ENCODE assay signal across 10 mouse cellular contexts in the genomic region with DNA sequence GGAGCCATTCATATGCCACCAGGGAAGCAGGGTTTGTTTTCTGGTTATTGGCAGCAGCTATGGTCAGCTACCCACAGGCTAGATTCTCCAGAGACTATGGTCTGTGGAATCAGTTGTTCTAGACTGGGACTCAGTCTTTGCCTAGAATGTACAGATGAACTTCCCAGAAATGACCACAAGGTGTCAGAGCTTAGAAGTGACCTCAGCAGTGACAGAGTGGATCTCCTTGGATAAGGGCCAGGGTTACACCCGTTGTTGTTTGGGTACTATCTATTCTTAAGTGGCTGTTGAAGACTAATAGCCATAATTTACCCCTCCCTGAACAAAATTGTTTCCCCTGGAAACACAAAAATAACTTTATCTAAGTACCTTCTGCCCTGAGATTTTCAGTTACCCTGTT. TPM values are rescaled to one million over a fixed set of nuclear protein-coding genes. Genes with fewer than 3 reads are reported as not detected.
DNase-seq lines count a peak whose midpoint lies in the region; ATAC-seq and TF ChIP-seq lines count a peak whose summit lies in the region.
"Had no signal": no experiment of that assay in that cellular context is flagged by ENCODE, and none has a peak within 500 bp of the region (broad histone marks: within the 10 kb centered on the region; RNA-seq: fewer than 3 reads in every experiment).

No protein-coding gene starts in this region.

- TF ChIP-seq EP300 in liver, postnatal 0 days (IDR thresholded peaks at IDR 0.05; ENCODE audit: low read depth) = no peak

- no peak overlapping the region for H3K4me2 ChIP-seq in forebrain, postnatal 0 days (ENCODE audit: low read depth)
- no peak overlapping the region for H3K4me2 ChIP-seq in forebrain, embryonic 12.5 days
- H3K4me2 ChIP-seq in liver, postnatal 0 days (ENCODE audit: low read depth, low read length) = no peak overlapping the region
- no peak overlapping the region for H3K4me2 ChIP-seq in liver, embryonic 12.5 days
- H3K4me2 ChIP-seq: embryonic facial prominence, embryonic 15.5 days; limb, embryonic 12.5 days had no signal

- no peaks in the 10 kb centered on the region for H3K9me3 ChIP-seq in forebrain, postnatal 0 days (ENCODE audit: low read length)
- H3K9me3 ChIP-seq in forebrain, embryonic 12.5 days = no peaks in the 10 kb centered on the region
- no peaks in the 10 kb centered on the region for H3K9me3 ChIP-seq in liver, postnatal 0 days (ENCODE audit: low read length)
- H3K9me3 ChIP-seq in liver, embryonic 12.5 days (replicated peaks) = no peaks in the 10 kb centered on the region
- H3K9me3 ChIP-seq: embryonic facial prominence, embryonic 15.5 days; limb, embryonic 12.5 days had no signal

- peak; percentile 32 for DNase-seq in forebrain, postnatal 0 days
- no peak for DNase-seq in liver, postnatal 0 days
- peak; percentile 57 for DNase-seq in embryo, embryonic 10.5 days (ENCODE audit: low spot score)
- DNase-seq in retina, postnatal 1 day = peak; percentile 81
- no peak for DNase-seq in layer of hippocampus, postnatal 10 days (ENCODE audit: low spot score in 2 of 2)
- no peak for DNase-seq in thymus, postnatal 4 days

- WGBS in forebrain, postnatal 0 days = 3% methylated on average over 1 of the region's 1 CpGs
- WGBS in forebrain, embryonic 12.5 days = 19% methylated on average over 1 of the region's 1 CpGs
- 5% methylated on average over 1 of the region's 1 CpGs for WGBS in liver, postnatal 0 days (ENCODE audit: insufficient replicate concordance)
- 16% methylated on average over 1 of the region's 1 CpGs for WGBS in liver, embryonic 12.5 days (ENCODE audit: insufficient replicate concordance)

- no peaks in the 10 kb centered on the region for H3K27me3 ChIP-seq in forebrain, postnatal 0 days (ENCODE audit: insufficient read depth, low read length)
- no peaks in the 10 kb centered on the region for H3K27me3 ChIP-seq in forebrain, embryonic 12.5 days
- H3K27me3 ChIP-seq in liver, postnatal 0 days (ENCODE audit: insufficient read depth, low read length) = no peaks in the 10 kb centered on the region
- H3K27me3 ChIP-seq in liver, embryonic 12.5 days (replicated peaks) = no peaks in the 10 kb centered on the region
- H3K27me3 ChIP-seq: embryonic facial prominence, embryonic 15.5 days had no signal

- H3K27ac ChIP-seq in forebrain, postnatal 0 days (ENCODE audit: low read depth, low read length) = no peak overlapping the region
- no peak overlapping the region for H3K27ac ChIP-seq in forebrain, embryonic 12.5 days
- no peak overlapping the region for H3K27ac ChIP-seq in liver, postnatal 0 days (ENCODE audit: low read depth)
- no peak overlapping the region for H3K27ac ChIP-seq in liver, embryonic 12.5 days
- H3K27ac ChIP-seq: embryonic facial prominence, embryonic 15.5 days; limb, embryonic 12.5 days had no signal

- ATAC-seq in forebrain, postnatal 0 days = no peak
- ATAC-seq in forebrain, embryonic 12.5 days (ENCODE audit: low FRiP score) = no peak
- ATAC-seq in liver, postnatal 0 days = no peak
- no peak for ATAC-seq in liver, embryonic 12.5 days

- H3K36me3 ChIP-seq in forebrain, postnatal 0 days (ENCODE audit: insufficient read depth) = no peaks in the 10 kb centered on the region
- no peaks in the 10 kb centered on the region for H3K36me3 ChIP-seq in forebrain, embryonic 12.5 days (replicated peaks)
- no peaks in the 10 kb centered on the region for H3K36me3 ChIP-seq in liver, postnatal 0 days (replicated peaks; ENCODE audit: insufficient read depth, low read length)
- no peaks in the 10 kb centered on the region for H3K36me3 ChIP-seq in liver, embryonic 12.5 days
- H3K36me3 ChIP-seq: embryonic facial prominence, embryonic 15.5 days; limb, embryonic 12.5 days had no signal

- H3K4me1 ChIP-seq in forebrain, postnatal 0 days (ENCODE audit: insufficient read depth) = no peaks in the 10 kb centered on the region
- no peaks in the 10 kb centered on the region for H3K4me1 ChIP-seq in forebrain, embryonic 12.5 days
- no peaks in the 10 kb centered on the region for H3K4me1 ChIP-seq in liver, postnatal 0 days (ENCODE audit: insufficient read depth)
- peaks cover 19% of the 10 kb centered on the region for H3K4me1 ChIP-seq in liver, embryonic 12.5 days
- H3K4me1 ChIP-seq: embryonic facial prominence, embryonic 15.5 days; limb, embryonic 12.5 days had no signal

- H3K9ac ChIP-seq in forebrain, postnatal 0 days = no peak overlapping the region
- no peak overlapping the region for H3K9ac ChIP-seq in forebrain, embryonic 12.5 days
- no peak overlapping the region for H3K9ac ChIP-seq in liver, postnatal 0 days (replicated peaks)
- no peak overlapping the region for H3K9ac ChIP-seq in liver, embryonic 12.5 days
- H3K9ac ChIP-seq: embryonic facial prominence, embryonic 15.5 days; limb, embryonic 12.5 days had no signal

- no peak overlapping the region for H3K4me3 ChIP-seq in forebrain, postnatal 0 days (ENCODE audit: low read depth, low read length)
- H3K4me3 ChIP-seq in forebrain, embryonic 12.5 days (replicated peaks) = no peak overlapping the region
- no peak overlapping the region for H3K4me3 ChIP-seq in liver, postnatal 0 days (ENCODE audit: low read depth, low read length)
- no peak overlapping the region for H3K4me3 ChIP-seq in liver, embryonic 12.5 days
- H3K4me3 ChIP-seq: embryonic facial prominence, embryonic 15.5 days; limb, embryonic 12.5 days had no signal

- peak; percentile 67 for TF ChIP-seq CTCF in forebrain, postnatal 0 days (IDR thresholded peaks at IDR 0.05; ENCODE audit: low read depth)
- peak; percentile 63 for TF ChIP-seq CTCF in liver, postnatal 0 days (IDR thresholded peaks at IDR 0.05; ENCODE audit: low read depth)

RNA-seq across cellular contexts. Expression of gene Frmpd1, which starts 21.0 kb away (rescaled TPM):
- total RNA-seq in forebrain, postnatal 0 days (2014; rRNA removed) = 4.8 and 5.3 TPM in 2 replicates
- polyA plus RNA-seq in forebrain, postnatal 0 days (2015; fragmentation: Nextera tagmentation; extraction: Ambion mirVana) = 1.6 and 2.7 TPM in 2 replicates
- polyA plus RNA-seq in forebrain, embryonic 12.5 days (2016; fragmentation: Nextera tagmentation; extraction: Ambion mirVana) = 0.96 and 1.00 TPM in 2 replicates
- polyA plus RNA-seq in liver, postnatal 0 days (2015; fragmentation: Nextera tagmentation; extraction: Ambion mirVana) = 0.02 and 0.04 TPM in 2 replicates
- polyA plus RNA-seq in liver, embryonic 12.5 days (2016; fragmentation: Nextera tagmentation; extraction: Ambion mirVana) = 0.27 and 0.38 TPM in 2 replicates
- total RNA-seq in layer of hippocampus, postnatal 10 days (2021) = 10 to 100 TPM; 18.4 to 19.5 TPM

RNA-seq across cellular contexts. Expression of gene Tomm5, which starts 55.8 kb away (rescaled TPM):
- 114 and 143 TPM in 2 replicates for total RNA-seq in forebrain, postnatal 0 days (2014; rRNA removed)
- polyA plus RNA-seq in forebrain, postnatal 0 days (2015; fragmentation: Nextera tagmentation; extraction: Ambion mirVana) = 208 and 264 TPM in 2 replicates
- polyA plus RNA-seq in forebrain, embryonic 12.5 days (2016; fragmentation: Nextera tagmentation; extraction: Ambion mirVana) = 163 and 164 TPM in 2 replicates
- 144 and 147 TPM in 2 replicates for polyA plus RNA-seq in liver, postnatal 0 days (2015; fragmentation: Nextera tagmentation; extraction: Ambion mirVana)
- polyA plus RNA-seq in liver, embryonic 12.5 days (2016; fragmentation: Nextera tagmentation; extraction: Ambion mirVana) = 271 and 276 TPM in 2 replicates
- 10 to 100 TPM; 61.4 to 69.8 TPM for total RNA-seq in layer of hippocampus, postnatal 10 days (2021)

Comparison
In these comparisons a context has a peak if more than half of its experiments do, and no peak if none do; other contexts are left out.
1. DNase-seq: peak in forebrain, postnatal 0 days (single experiment), embryo, embryonic 10.5 days (single experiment) and retina, postnatal 1 day (single experiment); none in liver, postnatal 0 days (single experiment), layer of hippocampus, postnatal 10 days (0 of 2) and thymus, postnatal 4 days (single experiment).